Mouse (Mus musculus) ES-E14 (cell line): ENCODE measurements around the gene Pcgf6. TPM values are rescaled to one million over a fixed set of nuclear protein-coding genes. Genes with fewer than 3 reads are reported as not detected.
"Not testable (repeated sequence)": the region's sequence is repeated elsewhere in the genome, so short reads cannot be mapped to it uniquely, and the experiment has no call there.

ENCODE experiments used
- DNase-seq: peaks from one replicate; pipeline ENCODE4 v3.0.0-alpha.2; 2013; ENCODE audit warnings: low read depth, low spot score
- H3K27ac ChIP-seq: 2 replicates; pipeline ENCODE4 v1.5.1; 2012; ENCODE audit warnings: low read depth, mild to moderate bottlenecking, low read length, moderate library complexity, mixed read lengths; ENCODE audit not compliant: poor library complexity, insufficient read depth, severe bottlenecking
- H3K36me3 ChIP-seq: 2 replicates; pipeline ENCODE4 v1.6.1; 2012; ENCODE audit warnings: mild to moderate bottlenecking, low read length, moderate library complexity, mixed read lengths; ENCODE audit not compliant: control insufficient read depth, poor library complexity, insufficient read depth, severe bottlenecking
- H3K4me1 ChIP-seq, 2 experiments: fragments of 150-350 bp in 1 of 2; sonication (generic) in 1 of 2; 2 replicates each; pipeline ENCODE4 v1.6.1; 2012; ENCODE audit warnings: low read length in 2 of 2, mild to moderate bottlenecking in 1 of 2, mixed read lengths in 1 of 2; ENCODE audit not compliant: control insufficient read depth in 2 of 2, insufficient read depth in 2 of 2, poor library complexity in 1 of 2
- H3K4me3 ChIP-seq, 2 experiments: fragments of 150-350 bp in 1 of 2; sonication (generic) in 1 of 2; 2 replicates each; pipeline ENCODE4 v1.5.1; 2012; ENCODE audit warnings: low read length in 2 of 2, low read depth in 1 of 2, mild to moderate bottlenecking in 1 of 2, mixed read lengths in 1 of 2; ENCODE audit not compliant: insufficient read depth in 1 of 2, poor library complexity in 1 of 2, severe bottlenecking in 1 of 2
- H3K9ac ChIP-seq: 2 replicates; pipeline ENCODE4 v1.6.1; 2012; ENCODE audit warnings: low read depth, mild to moderate bottlenecking, low read length, mixed read lengths; ENCODE audit not compliant: poor library complexity, insufficient read depth, severe bottlenecking
- H3K9me3 ChIP-seq: fragments of 150-350 bp; sonication (generic); 2 replicates; pipeline ENCODE4 v1.6.1; 2012; ENCODE audit warnings: low read depth, mild to moderate bottlenecking, low read length; ENCODE audit not compliant: control insufficient read depth, insufficient read depth
- CHD2 ChIP-seq: IDR thresholded peaks from 2 replicates; pipeline ENCODE4 v1.6.1; 2014; ENCODE audit warnings: mild to moderate bottlenecking, low read depth, low read length, inconsistent platforms
- HCFC1 ChIP-seq: IDR thresholded peaks from 2 replicates; pipeline ENCODE4 v1.6.1; 2012; ENCODE audit warnings: low read length, inconsistent platforms, borderline replicate concordance; ENCODE audit not compliant: insufficient read depth
- MAFK ChIP-seq: IDR thresholded peaks from 2 replicates; pipeline ENCODE4 v1.6.1; 2014; ENCODE audit warnings: mild to moderate bottlenecking, low read depth, low read length, inconsistent platforms; ENCODE audit not compliant: insufficient read depth
- ZC3H11A ChIP-seq: IDR thresholded peaks from 2 replicates; pipeline ENCODE4 v1.6.1; 2012; ENCODE audit warnings: low read depth, mild to moderate bottlenecking, inconsistent platforms, low read length, borderline replicate concordance
- ZNF384 ChIP-seq: IDR thresholded peaks from 2 replicates; pipeline ENCODE4 v1.6.1; 2012; ENCODE audit warnings: low read depth, low read length, inconsistent platforms
- in situ Hi-C, 2 experiments: fragments of 600-800 bp; cut with MboI; formaldehyde crosslinking; loops; one replicate each; pipeline ENCODE4 v1.15.1; 2025; ENCODE audit warnings: low sequenced_read_pairs in 2 of 2, inconsistent platforms in 1 of 2; ENCODE audit not compliant: unreplicated experiment in 2 of 2
- total RNA-seq: library from RNA; depleted of rRNA; stranded (reverse); fragments of 300-350 nt; gene quantifications from 2 replicates; pipeline ENCODE4 v1.2.3, GENCODE M21; 2012

Pcgf6 gene
- total RNA-seq, 1 experiment = 40.2 TPM

- no peak for TF ChIP-seq CHD2
- TF ChIP-seq ZC3H11A = peak; percentile 93
- H3K4me1 ChIP-seq = peaks cover 3 to 21% of the 10 kb centered on the region in 2 experiments; a peak in 3 of 4 replicates
- H3K27ac ChIP-seq = no peak overlapping the region
- H3K4me3 ChIP-seq = no peak overlapping the region
- DNase-seq = peak; percentile 85
- no peaks in the 10 kb centered on the region for H3K9me3 ChIP-seq
- no peaks in the 10 kb centered on the region for H3K36me3 ChIP-seq
- in situ Hi-C loops = loop anchor here (10.0 kb wide), 1 partner anchor 106 kb away; no protein-coding TSS in a partner anchor
- no peak overlapping the region for H3K9ac ChIP-seq
Measured at GRCm38 (mm10) chr19:46991145-46991544, 59.6 kb downstream of the Pcgf6 start.

- not testable (repeated sequence) for H3K27ac ChIP-seq, H3K9me3 ChIP-seq, H3K4me3 ChIP-seq, DNase-seq, H3K36me3 ChIP-seq, H3K9ac ChIP-seq
- peaks cover 3 to 21% of the 10 kb centered on the region in 2 experiments; a peak in 3 of 4 replicates for H3K4me1 ChIP-seq
- in situ Hi-C loops = loop anchor here (10.0 kb wide), 1 partner anchor 106 kb away; no protein-coding TSS in a partner anchor
Measured at GRCm38 (mm10) chr19:46990625-46991024, 60.1 kb downstream of the Pcgf6 start.

GRCm38 (mm10) chr19:46990153-46990518, 60.6 kb downstream of the Pcgf6 start:
- H3K4me3 ChIP-seq = no peak overlapping the region
- no peaks in the 10 kb centered on the region for H3K36me3 ChIP-seq
- peaks cover 3 to 22% of the 10 kb centered on the region in 2 experiments; a peak in 3 of 4 replicates for H3K4me1 ChIP-seq
- TF ChIP-seq ZC3H11A (no peak), CHD2 (no peak), HCFC1 (no peak), ZNF384 (no peak), MAFK (no peak)
- H3K9ac ChIP-seq = no peak overlapping the region
- no peaks in the 10 kb centered on the region for H3K9me3 ChIP-seq
- H3K27ac ChIP-seq = no peak overlapping the region
- in situ Hi-C loops = loop anchor here (10.0 kb wide), 1 partner anchor 105 kb away; no protein-coding TSS in a partner anchor
- no peak for DNase-seq

DNA sequence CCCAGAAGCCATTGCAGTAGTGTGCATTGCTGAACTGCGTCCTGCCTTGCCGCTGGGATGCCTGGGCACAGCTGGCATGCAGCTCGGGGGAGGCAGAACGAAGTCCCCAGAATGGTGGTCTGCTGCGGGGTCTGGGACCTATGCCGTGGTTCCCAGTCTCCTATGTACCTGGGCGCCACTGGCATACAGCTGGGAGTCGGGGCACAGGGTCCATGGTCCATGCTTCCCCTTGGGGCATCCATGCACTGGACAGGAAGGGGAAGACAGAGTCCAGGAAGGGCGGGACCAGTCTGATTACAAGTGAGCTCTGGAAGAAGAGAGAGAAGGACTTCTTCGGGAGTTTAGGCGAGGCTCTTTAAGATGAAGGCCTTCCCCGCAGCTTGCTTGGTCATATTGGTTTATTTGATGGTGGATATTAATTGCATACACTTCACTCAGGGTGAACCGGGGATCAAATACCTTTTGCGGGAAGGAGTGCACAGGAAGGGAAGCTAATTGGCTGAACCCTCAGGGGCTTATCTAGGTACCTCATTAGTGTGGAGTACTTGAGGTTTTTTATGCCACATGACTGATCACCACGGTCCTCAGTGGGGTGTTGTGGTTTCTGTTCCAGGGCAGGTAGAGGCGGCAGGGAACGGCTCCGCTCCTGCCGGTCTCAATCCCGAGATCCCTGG, 61.1 kb downstream of the Pcgf6 start:
- DNase-seq = no peak
- in situ Hi-C loops = loop anchor here (10.0 kb wide), 2 partner anchors 105 to 225 kb away; partner anchors contain the start of gene Cnnm2 (in 1 of the 2)
- H3K9me3 ChIP-seq = no peaks in the 10 kb centered on the region
- 0 out of 2 replicates have a peak overlapping the region, but pooled peaks have one; percentile 1 for H3K9ac ChIP-seq
- H3K27ac ChIP-seq = no peak overlapping the region
- no peak for TF ChIP-seq ZC3H11A
- H3K4me3 ChIP-seq = no peak overlapping the region
- no peaks in the 10 kb centered on the region for H3K36me3 ChIP-seq
- H3K4me1 ChIP-seq = peaks cover 3 to 24% of the 10 kb centered on the region in 2 experiments; a peak in 3 of 4 replicates
